Mouse (Mus musculus) heart, embryonic 10.5 days (tissue): ENCODE measurements around the gene Hoxb1. TPM values are rescaled to one million over a fixed set of nuclear protein-coding genes. Genes with fewer than 3 reads are reported as not detected.

Experiments used
- DNase-seq: peaks from one replicate; pipeline ENCODE4 v3.0.0-alpha.2; 2017; ENCODE audit warnings: low spot score
- H3K27ac ChIP-seq: fragments of 300-500 bp; sonication (generic); 2 replicates; pipeline ENCODE4 v1.5.1; 2016; ENCODE audit warnings: mild to moderate bottlenecking
- H3K27me3 ChIP-seq: fragments of 300-500 bp; sonication (generic); 2 replicates; pipeline ENCODE4 v1.6.1; 2016; ENCODE audit warnings: mild to moderate bottlenecking; ENCODE audit not compliant: poor library complexity, insufficient read depth, severe bottlenecking
- H3K36me3 ChIP-seq: fragments of 300-500 bp; sonication (generic); 2 replicates; pipeline ENCODE4 v1.6.1; 2016; ENCODE audit warnings: mild to moderate bottlenecking, moderate library complexity
- H3K4me1 ChIP-seq: fragments of 300-500 bp; sonication (generic); 2 replicates; pipeline ENCODE4 v1.6.1; 2016; ENCODE audit warnings: mild to moderate bottlenecking
- H3K4me3 ChIP-seq: fragments of 300-500 bp; sonication (generic); 2 replicates; pipeline ENCODE4 v1.5.1; 2016; ENCODE audit warnings: mild to moderate bottlenecking, moderate library complexity
- H3K9me3 ChIP-seq: fragments of 300-500 bp; sonication (generic); 2 replicates; pipeline ENCODE4 v1.6.1; 2016; ENCODE audit warnings: mild to moderate bottlenecking, moderate library complexity
- WGBS: fragments of 180-500 bp; shearing (Covaris S2); methylation state at CpG from one replicate; pipeline ENCODE4 v1.1.7; 2016; 5-methylcytosine and 5-hydroxymethylcytosine counted together
- polyA plus RNA-seq: library from polyadenylated mRNA; unstranded; fragments of >200 nt; fragmentation: Nextera tagmentation; extraction: Ambion mirVana; gene quantifications from 2 replicates; pipeline ENCODE4 v1.2.1, GENCODE M21; 2016

Gene Hoxb1
- polyA plus RNA-seq, 1 experiment from 2014 or later = 3.3 TPM

- Histone ChIP-seq H3K9me3 (no peaks in the 10 kb centered on the region), H3K27ac (peak overlapping the region; percentile 77), H3K27me3 (peaks cover 100% of the 10 kb centered on the region), H3K36me3 (no peaks in the 10 kb centered on the region), H3K4me3 (no peak overlapping the region), H3K4me1 (peaks cover 14% of the 10 kb centered on the region)
- DNase-seq = no peak
- WGBS = 9% methylated on average over 8 of the region's 8 CpGs
Observed at GRCm38 (mm10) chr11:96324965-96325364, 40.6 kb upstream of the Hoxb1 start.

- H3K9me3 ChIP-seq = no peaks in the 10 kb centered on the region
- no peaks in the 10 kb centered on the region for H3K36me3 ChIP-seq
- peak overlapping the region; percentile 39 for H3K4me3 ChIP-seq
- H3K27me3 ChIP-seq = peaks cover 100% of the 10 kb centered on the region
- 4% methylated on average over 22 of the region's 22 CpGs for WGBS
- peaks cover 12% of the 10 kb centered on the region; the same call in 1 of the 2 replicates for H3K4me1 ChIP-seq
- DNase-seq = no peak
- H3K27ac ChIP-seq = peak overlapping the region; percentile 77
Observed at GRCm38 (mm10) chr11:96325747-96326212, 39.8 kb upstream of the Hoxb1 start.

- Histone ChIP-seq H3K27me3 (peaks cover 100% of the 10 kb centered on the region), H3K27ac (peak overlapping the region; percentile 77), H3K9me3 (no peaks in the 10 kb centered on the region), H3K4me1 (peaks cover 12% of the 10 kb centered on the region; the same call in 1 of the 2 replicates), H3K36me3 (no peaks in the 10 kb centered on the region), H3K4me3 (peak overlapping the region; percentile 39)
- WGBS = 3% methylated on average over 12 of the region's 12 CpGs
- no peak for DNase-seq
Observed at GRCm38 (mm10) chr11:96326705-96327104, 38.8 kb upstream of the Hoxb1 start.

- 4% methylated on average over 7 of the region's 7 CpGs for WGBS
- Histone ChIP-seq H3K36me3 (no peaks in the 10 kb centered on the region), H3K9me3 (no peaks in the 10 kb centered on the region), H3K27ac (no peak overlapping the region), H3K4me3 (no peak overlapping the region), H3K27me3 (peaks cover 100% of the 10 kb centered on the region), H3K4me1 (peaks cover 14% of the 10 kb centered on the region; the same call in 1 of the 2 replicates)
- no peak for DNase-seq
Observed at GRCm38 (mm10) chr11:96327122-96327521, 38.4 kb upstream of the Hoxb1 start.

GRCm38 (mm10) chr11:96327750-96328149, 37.8 kb upstream of the Hoxb1 start:
- Histone ChIP-seq H3K27ac (0 out of 2 replicates have a peak overlapping the region, but pooled peaks have one; percentile 49), H3K9me3 (no peaks in the 10 kb centered on the region), H3K36me3 (no peaks in the 10 kb centered on the region), H3K4me3 (no peak overlapping the region), H3K27me3 (peaks cover 100% of the 10 kb centered on the region), H3K4me1 (peaks cover 20% of the 10 kb centered on the region)
- 9% methylated on average over 5 of the region's 5 CpGs for WGBS
- DNase-seq = no peak

- 11% methylated on average over 8 of the region's 8 CpGs for WGBS
- H3K36me3 ChIP-seq = no peaks in the 10 kb centered on the region
- no peak for DNase-seq
- H3K27ac ChIP-seq = no peak overlapping the region
- no peak overlapping the region for H3K4me3 ChIP-seq
- peaks cover 26% of the 10 kb centered on the region for H3K4me1 ChIP-seq
- H3K27me3 ChIP-seq = peaks cover 100% of the 10 kb centered on the region
- H3K9me3 ChIP-seq = no peaks in the 10 kb centered on the region
Observed at GRCm38 (mm10) chr11:96328605-96329004, 36.9 kb upstream of the Hoxb1 start.

GRCm38 (mm10) chr11:96332105-96332504, 33.4 kb upstream of the Hoxb1 start:
- no peak for DNase-seq
- WGBS = 3% methylated on average over 8 of the region's 8 CpGs
- Histone ChIP-seq H3K27ac (peak overlapping the region; percentile 89), H3K27me3 (peaks cover 100% of the 10 kb centered on the region), H3K4me1 (peaks cover 20% of the 10 kb centered on the region), H3K9me3 (no peaks in the 10 kb centered on the region), H3K4me3 (peak overlapping the region; percentile 59), H3K36me3 (no peaks in the 10 kb centered on the region)

- H3K4me3 ChIP-seq = peak overlapping the region; percentile 59
- peaks cover 100% of the 10 kb centered on the region for H3K27me3 ChIP-seq
- 2% methylated on average over 30 of the region's 35 CpGs for WGBS
- DNase-seq = no peak
- no peaks in the 10 kb centered on the region for H3K36me3 ChIP-seq
- peak overlapping the region; percentile 89 for H3K27ac ChIP-seq
- H3K4me1 ChIP-seq = peaks cover 20% of the 10 kb centered on the region
- no peaks in the 10 kb centered on the region for H3K9me3 ChIP-seq
Observed at GRCm38 (mm10) chr11:96332618-96333032, 32.9 kb upstream of the Hoxb1 start.

GRCm38 (mm10) chr11:96333241-96334001, 32.1 kb upstream of the Hoxb1 start:
- peaks cover 100% of the 10 kb centered on the region for H3K27me3 ChIP-seq
- H3K36me3 ChIP-seq = no peaks in the 10 kb centered on the region
- peak overlapping the region; percentile 59 for H3K4me3 ChIP-seq
- peak overlapping the region; percentile 89 for H3K27ac ChIP-seq
- H3K9me3 ChIP-seq = no peaks in the 10 kb centered on the region
- no peak for DNase-seq
- peaks cover 20% of the 10 kb centered on the region for H3K4me1 ChIP-seq
- WGBS = 6% methylated on average over 17 of the region's 17 CpGs

GRCm38 (mm10) chr11:96334002-96334364, 31.6 kb upstream of the Hoxb1 start:
- Histone ChIP-seq H3K4me1 (peaks cover 20% of the 10 kb centered on the region), H3K27ac (peak overlapping the region; percentile 89), H3K9me3 (no peaks in the 10 kb centered on the region), H3K4me3 (peak overlapping the region; percentile 59), H3K27me3 (peaks cover 100% of the 10 kb centered on the region), H3K36me3 (no peaks in the 10 kb centered on the region)
- WGBS = 9% methylated on average over 2 of the region's 2 CpGs
- DNase-seq = no peak

GRCm38 (mm10) chr11:96334998-96335397, 30.6 kb upstream of the Hoxb1 start:
- 58% methylated on average over 3 of the region's 3 CpGs for WGBS
- no peaks in the 10 kb centered on the region for H3K36me3 ChIP-seq
- no peak for DNase-seq
- H3K4me3 ChIP-seq = 0 out of 2 replicates have a peak overlapping the region, but pooled peaks have one; percentile 29
- H3K4me1 ChIP-seq = peaks cover 28% of the 10 kb centered on the region
- H3K27me3 ChIP-seq = peaks cover 100% of the 10 kb centered on the region
- H3K9me3 ChIP-seq = no peaks in the 10 kb centered on the region
- no peak overlapping the region for H3K27ac ChIP-seq

GRCm38 (mm10) chr11:96336597-96336996, 29.0 kb upstream of the Hoxb1 start:
- 8% methylated on average over 2 of the region's 2 CpGs for WGBS
- H3K27me3 ChIP-seq = peaks cover 100% of the 10 kb centered on the region
- peaks cover 39% of the 10 kb centered on the region for H3K4me1 ChIP-seq
- no peaks in the 10 kb centered on the region for H3K9me3 ChIP-seq
- no peak for DNase-seq
- no peaks in the 10 kb centered on the region for H3K36me3 ChIP-seq
- no peak overlapping the region for H3K4me3 ChIP-seq
- H3K27ac ChIP-seq = 0 out of 2 replicates have a peak overlapping the region, but pooled peaks have one; percentile 36

GRCm38 (mm10) chr11:96337026-96337425, 28.5 kb upstream of the Hoxb1 start:
- WGBS = 10% methylated on average over 6 of the region's 6 CpGs
- H3K36me3 ChIP-seq = no peaks in the 10 kb centered on the region
- no peak overlapping the region for H3K27ac ChIP-seq
- DNase-seq = no peak
- H3K27me3 ChIP-seq = peaks cover 100% of the 10 kb centered on the region
- no peaks in the 10 kb centered on the region for H3K9me3 ChIP-seq
- H3K4me3 ChIP-seq = no peak overlapping the region
- H3K4me1 ChIP-seq = peaks cover 40% of the 10 kb centered on the region
